ENCODE assay signal across 3 mouse cellular contexts in genomic region chr2:127603383-127603782, GRCm38 (mm10). TPM values are rescaled to one million over a fixed set of nuclear protein-coding genes. Genes with fewer than 3 reads are reported as not detected.
"Had no signal": no experiment of that assay in that cellular context is flagged by ENCODE, and none has a peak within 500 bp of the region (broad histone marks: within the 10 kb centered on the region; RNA-seq: fewer than 3 reads in every experiment).

No protein-coding gene starts in this region.

RNA-seq across cellular contexts. Expression of gene Mal, which starts 53.1 kb away (rescaled TPM):
- total RNA-seq: megakaryocyte progenitor cell, adult 5-6 weeks; monocyte, adult 5-6 weeks had no signal
- polyA plus RNA-seq: macrophage had no signal
